Mouse (Mus musculus): ENCODE measurements at regions not wholly inside any gene's neighbourhood (a gene's known extent, or its start where the extent isn't known, plus 50 kb on each side); places are given as distances from the start of the nearest gene placed in this dataset.
"Not testable (repeated sequence)": the region's sequence is repeated elsewhere in the genome, so short reads cannot be mapped to it uniquely, and the experiment has no call there.

DNA sequence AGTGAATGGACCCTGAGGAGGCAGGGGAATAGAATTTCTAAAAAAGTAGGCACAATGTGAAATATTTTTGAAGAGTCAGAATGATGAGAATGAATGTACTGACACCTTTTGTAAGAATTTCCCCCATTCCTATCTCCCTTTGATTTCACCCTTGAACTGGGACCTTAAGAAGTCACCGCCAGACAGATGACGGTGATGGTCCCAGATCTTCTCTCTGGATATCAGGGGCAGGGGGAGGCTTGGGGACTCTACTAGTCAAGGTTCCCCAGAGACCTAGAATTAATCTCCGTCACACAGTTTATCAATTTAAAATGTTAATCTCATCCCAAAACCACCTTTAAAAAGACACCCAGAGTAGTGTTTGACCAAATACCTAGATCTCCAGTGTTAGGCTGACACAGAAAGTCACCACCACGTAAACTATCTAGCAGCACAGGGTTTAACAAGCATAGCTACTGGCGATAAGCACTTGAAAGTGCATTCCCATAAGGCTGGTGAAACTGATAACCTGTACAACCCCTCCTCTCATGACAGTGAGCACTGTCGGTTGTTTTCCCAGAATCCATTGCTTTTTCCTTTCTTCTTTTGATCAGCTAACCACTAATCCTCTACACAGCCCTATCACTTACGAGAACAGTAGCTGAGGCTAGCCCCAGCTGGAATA lies 163.5 kb upstream of the Cdkn3 start:
- DNase-seq (ENCODE audit: low spot score) = no peak

DNA sequence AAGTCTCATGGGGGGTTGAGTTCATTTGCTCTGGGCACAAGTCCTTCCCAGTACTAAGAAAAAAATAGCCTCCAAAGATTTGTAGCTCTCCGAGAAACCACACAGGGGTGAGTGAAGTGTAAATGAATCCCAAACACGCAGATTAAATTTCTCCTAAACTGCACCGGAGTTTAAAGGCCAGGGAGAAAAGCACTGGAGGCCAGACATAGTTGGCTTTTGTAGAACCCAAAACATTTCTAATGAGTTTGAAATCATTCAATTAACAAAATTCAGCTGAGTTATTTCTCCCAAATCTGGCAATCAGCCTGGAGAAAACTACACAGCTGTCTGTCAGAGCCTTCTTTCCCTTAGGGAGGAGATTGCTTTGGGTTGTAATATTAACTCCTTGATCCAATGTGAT lies 166.2 kb upstream of the Cdkn3 start:
- peak; percentile 17 for DNase-seq (ENCODE audit: low spot score)

- DNase-seq (ENCODE audit: low spot score) = no peak
These were observed 168.5 kb upstream of the Cdkn3 start for GRCm38 (mm10) chr14:46591753-46592359.

DNA sequence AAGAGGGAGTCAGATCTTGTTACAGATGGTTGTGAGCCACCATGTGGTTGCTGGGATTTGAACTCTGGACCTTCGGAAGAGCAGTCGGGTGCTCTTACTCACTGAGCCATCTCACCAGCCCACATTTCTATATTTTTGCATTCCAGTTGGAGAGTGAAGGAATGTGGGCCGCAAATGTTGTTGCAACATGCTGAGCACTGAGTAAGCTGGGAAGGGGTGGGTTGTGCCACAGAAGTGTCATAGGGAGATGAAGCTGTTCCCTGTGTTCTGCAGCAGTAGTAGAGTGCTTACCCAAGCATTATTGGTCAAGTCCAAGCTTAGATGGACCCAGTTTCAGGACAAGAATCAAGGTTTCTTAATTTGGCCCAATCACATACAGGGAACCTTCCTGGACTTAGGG lies 169.1 kb upstream of the Cdkn3 start:
- DNase-seq (ENCODE audit: low spot score) = no peak

GRCm38 (mm10) chr14:46586093-46586492 lies 174.2 kb upstream of the Cdkn3 start:
- no peak for DNase-seq (ENCODE audit: low spot score)

GRCm38 (mm10) chr14:46578051-46579000 lies 182.0 kb upstream of the Cdkn3 start:
- DNase-seq (ENCODE audit: low spot score) = no peak

DNA sequence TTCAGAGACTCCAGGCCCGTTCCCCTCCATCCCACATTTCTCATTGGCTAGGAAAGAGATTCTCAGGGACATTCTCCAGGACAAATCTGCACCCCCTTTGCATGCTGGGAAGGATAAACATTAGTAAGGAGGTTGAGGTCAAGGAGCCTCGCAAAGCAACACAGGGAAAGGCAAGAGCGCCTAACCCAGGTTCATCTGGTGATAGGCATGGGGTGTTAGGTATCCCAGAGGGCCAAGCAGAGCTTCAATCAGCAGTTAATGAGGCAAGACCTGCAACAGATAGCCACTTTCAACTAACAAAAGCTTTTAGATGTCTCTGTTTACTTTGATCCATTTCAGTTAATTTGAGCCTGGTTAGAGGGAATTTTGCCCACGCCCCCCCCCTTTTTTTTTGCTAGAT lies 184.5 kb upstream of the Cdkn3 start:
- no peak for DNase-seq (ENCODE audit: low spot score)

- DNase-seq (ENCODE audit: low spot score) = no peak
These were observed 184.9 kb upstream of the Cdkn3 start for GRCm38 (mm10) chr14:46575414-46575813.

DNA sequence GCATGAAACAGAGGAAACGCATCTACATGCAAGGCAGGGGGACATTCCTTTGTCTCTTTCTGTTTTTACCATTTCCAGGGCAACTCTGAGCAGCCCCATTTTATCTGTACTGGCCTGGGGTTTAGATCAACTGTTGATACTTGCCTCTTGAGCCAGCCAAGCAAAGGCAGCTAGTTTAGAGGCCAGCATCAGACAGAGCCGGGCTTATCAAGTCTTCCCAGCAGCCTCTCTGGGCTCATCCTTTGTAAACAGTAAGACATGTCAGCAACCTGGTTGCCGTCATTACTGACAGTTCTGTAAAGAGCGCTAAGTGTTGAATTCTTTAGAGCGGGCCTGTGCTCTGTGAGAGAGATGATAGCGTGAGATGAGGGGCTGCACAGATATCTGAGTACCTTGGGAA lies 182.9 kb upstream of the Bmp4 start:
- no peak for DNase-seq (ENCODE audit: low spot score)

DNA sequence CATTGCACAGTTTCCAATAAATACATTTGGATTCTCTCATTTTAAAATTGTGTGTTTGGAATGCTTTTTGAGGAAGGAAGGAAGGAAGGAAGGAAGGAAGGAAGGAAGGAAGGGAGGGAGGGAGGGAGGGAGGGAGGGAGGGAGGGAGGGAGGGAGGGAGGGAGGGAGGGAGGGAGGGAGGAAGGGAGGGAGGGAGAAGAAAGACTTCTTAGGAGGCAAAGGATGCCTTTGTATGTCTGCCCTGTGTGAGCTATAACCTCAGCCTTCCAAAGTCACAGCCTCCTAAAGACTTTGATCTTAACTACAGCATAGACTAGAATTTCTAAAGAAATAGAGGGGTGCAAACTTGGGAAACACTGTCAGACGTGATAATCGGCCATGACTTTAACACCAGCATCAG lies 182.5 kb upstream of the Bmp4 start:
- DNase-seq (ENCODE audit: low spot score) = not testable (repeated sequence)

GRCm38 (mm10) chr14:46571841-46572240 lies 181.4 kb upstream of the Bmp4 start:
- DNase-seq (ENCODE audit: low spot score) = no peak

DNA sequence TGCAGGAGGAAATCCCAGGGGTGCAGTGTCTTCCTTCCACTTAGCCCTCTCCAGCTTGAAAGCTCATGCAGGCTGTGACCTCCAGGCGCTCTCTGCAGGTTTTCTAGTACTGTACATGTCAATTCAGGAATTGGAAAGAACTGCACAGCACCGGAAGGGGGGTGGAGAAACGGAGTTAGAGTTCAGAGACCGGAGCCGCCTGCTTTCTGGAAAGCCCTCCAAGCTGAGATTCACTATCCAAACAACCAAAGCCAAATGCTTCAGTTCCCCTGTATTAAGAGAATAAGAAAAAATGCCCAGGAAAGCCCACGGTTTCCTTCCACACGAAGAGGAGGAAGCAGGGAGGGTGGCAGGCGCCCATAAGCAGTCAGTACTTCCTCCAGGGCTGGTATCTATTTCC lies 178.8 kb upstream of the Bmp4 start:
- no peak for DNase-seq (ENCODE audit: low spot score)

GRCm38 (mm10) chr14:46567411-46567780 lies 176.9 kb upstream of the Bmp4 start:
- DNase-seq (ENCODE audit: low spot score) = no peak

DNA sequence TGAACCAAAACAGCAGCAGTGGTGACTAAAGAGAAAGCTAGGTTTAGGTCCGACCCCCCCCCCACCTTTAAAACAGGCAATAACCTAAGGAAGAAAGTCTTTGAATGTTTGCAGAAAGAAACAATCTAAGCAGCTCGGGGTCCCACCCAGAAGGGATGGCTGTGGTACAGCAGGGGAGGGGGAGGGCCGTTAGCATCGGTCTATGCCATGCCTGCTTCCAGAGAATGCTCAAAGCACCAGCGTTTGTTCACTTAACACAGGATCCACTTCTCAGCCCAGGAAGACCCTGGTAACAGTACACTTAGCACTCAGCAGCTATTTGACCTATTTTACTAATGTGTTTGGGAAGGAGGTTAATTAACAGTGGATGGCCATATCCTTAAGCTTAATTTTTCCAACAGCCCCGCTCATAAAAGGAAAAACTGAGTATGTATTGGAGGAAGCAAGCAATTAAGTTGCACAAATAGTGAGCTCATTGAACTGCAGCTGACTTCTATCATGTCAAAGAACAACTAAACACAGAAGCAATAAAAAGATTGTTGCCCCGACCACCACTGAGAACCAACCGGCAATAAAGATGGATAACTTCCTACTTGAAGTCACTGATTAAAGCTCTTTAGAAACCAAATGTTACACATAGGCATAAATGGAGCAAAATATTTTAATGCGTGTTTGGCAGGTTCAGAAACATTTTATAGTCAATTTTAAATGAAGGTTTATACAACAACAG lies 176.4 kb upstream of the Bmp4 start:
- DNase-seq (ENCODE audit: low spot score) = no peak

GRCm38 (mm10) chr14:46564998-46565397 lies 174.5 kb upstream of the Bmp4 start:
- peak; percentile 41 for DNase-seq (ENCODE audit: low spot score)

DNA sequence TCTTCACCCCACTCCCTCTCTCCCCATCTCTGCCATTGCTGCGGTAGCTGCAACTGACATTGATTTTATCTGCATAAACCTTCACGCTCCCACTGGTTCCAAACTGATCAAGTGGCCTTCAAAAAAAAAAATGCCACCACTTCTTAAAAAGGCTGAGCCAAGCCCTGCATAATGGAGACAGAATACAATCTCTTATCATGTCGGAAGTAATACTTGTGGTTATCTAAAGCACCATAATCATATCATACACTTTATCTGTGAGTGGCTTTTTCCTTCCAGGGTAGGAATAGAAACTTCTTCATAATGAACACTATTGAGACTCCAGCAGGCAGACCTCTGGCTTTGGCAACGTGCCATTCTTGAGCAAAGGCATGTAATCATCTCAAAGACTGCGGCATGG lies 171.5 kb upstream of the Bmp4 start:
- DNase-seq (ENCODE audit: low spot score) = no peak

- no peak for DNase-seq (ENCODE audit: low spot score)
These were observed 162.8 kb upstream of the Bmp4 start for GRCm38 (mm10) chr14:46553239-46553638.

DNA sequence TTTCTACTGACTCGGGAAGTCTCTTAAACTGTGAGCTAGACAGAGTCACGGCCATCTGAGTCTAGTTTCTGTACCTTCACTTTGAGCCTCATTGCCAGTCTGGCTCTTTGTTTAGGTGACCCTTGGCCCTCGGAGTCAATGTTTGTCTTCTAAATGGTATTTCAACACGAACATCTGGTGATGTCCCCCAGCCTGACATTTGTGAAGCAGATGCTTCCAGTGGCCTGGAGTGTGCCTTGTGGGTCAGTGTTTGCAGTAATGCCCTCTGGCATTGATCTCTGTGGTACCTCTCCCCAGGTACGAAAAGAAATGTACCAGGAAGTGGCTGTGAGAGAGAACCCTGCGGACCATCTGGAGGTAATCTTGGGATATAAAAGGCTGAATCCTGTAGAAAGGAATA lies 155.7 kb upstream of the Bmp4 start:
- DNase-seq (ENCODE audit: low spot score) = no peak

DNA sequence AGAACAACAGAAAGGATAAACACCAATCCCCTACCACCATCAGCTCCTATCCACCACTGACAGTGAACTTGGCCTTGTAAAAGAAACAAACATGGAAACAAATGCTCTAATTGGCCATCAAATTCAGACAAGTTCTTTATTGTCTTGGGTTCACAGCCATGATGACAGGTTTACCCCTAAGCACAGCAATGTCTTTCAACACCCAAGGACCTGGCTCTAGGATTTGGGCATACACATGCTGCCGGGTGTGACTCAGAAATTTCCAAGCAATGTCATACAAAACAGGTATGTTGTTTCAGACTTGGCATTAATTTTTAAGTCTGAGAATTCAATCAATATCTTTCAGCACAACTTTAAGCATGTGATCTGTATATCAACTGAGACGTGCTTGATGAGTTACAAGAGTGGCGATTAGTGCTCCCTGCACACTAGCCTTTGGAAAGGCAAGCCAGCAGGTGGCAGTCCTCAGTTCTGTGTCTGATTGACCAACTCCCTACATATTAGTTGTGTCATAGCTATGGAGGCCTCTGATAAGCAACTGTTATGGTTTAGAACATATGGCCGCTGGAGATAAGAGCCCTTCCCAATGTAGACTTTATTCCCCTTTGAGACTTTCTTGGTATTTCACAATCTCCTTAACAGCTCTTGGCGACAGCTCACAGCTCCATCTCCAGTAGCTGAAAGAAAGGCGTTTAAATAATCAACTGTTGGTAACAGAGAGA lies 149.2 kb upstream of the Bmp4 start:
- DNase-seq (ENCODE audit: low spot score) = no peak

GRCm38 (mm10) chr14:46536002-46536762 lies 145.7 kb upstream of the Bmp4 start:
- DNase-seq (ENCODE audit: low spot score) = no peak

Data from gastrocnemius, adult 18-20 months (tissue).